21 mouse cellular contexts compared by ENCODE assay signal in genomic region chr1:53269901-53270300, GRCm38 (mm10). TPM values are rescaled to one million over a fixed set of nuclear protein-coding genes. Genes with fewer than 3 reads are reported as not detected.
"Had no signal": no experiment of that assay in that cellular context is flagged by ENCODE, and none has a peak within 500 bp of the region (broad histone marks: within the 10 kb centered on the region; RNA-seq: fewer than 3 reads in every experiment).

No protein-coding gene starts in this region.

- H3K4me1 ChIP-seq: limb, embryonic 15.5 days; midbrain, embryonic 10.5 days; neural tube, embryonic 12.5 days had no signal

- ATAC-seq: liver, embryonic 12.5 days had no signal

- H3K4me2 ChIP-seq: limb, embryonic 15.5 days; liver, embryonic 12.5 days; lung, embryonic 14.5 days; neural tube, embryonic 12.5 days had no signal

- H3K27me3 ChIP-seq: limb, embryonic 15.5 days; liver, embryonic 12.5 days; neural tube, embryonic 12.5 days had no signal

- H3K9ac ChIP-seq: limb, embryonic 15.5 days; liver, embryonic 12.5 days; lung, embryonic 14.5 days; neural tube, embryonic 12.5 days had no signal

- H3K9me3 ChIP-seq: limb, embryonic 15.5 days; midbrain, embryonic 10.5 days; neural tube, embryonic 12.5 days had no signal

- DNase-seq: kidney, postnatal 36 days; layer of hippocampus, adult 9-11 months; layer of hippocampus, postnatal 36 days; lung, embryonic 14.5 days; lung, postnatal 10 days; lung, postnatal 4 days; midbrain, embryonic 14.5 days; right cerebral cortex, postnatal 4 days; spleen, adult 18-20 months; thymus, adult 18-20 months; thymus, postnatal 36 days had no signal

- H3K4me3 ChIP-seq: limb, embryonic 15.5 days; liver, embryonic 12.5 days; midbrain, embryonic 10.5 days; neural tube, embryonic 12.5 days had no signal

- H3K27ac ChIP-seq: limb, embryonic 15.5 days; liver, embryonic 12.5 days; midbrain, embryonic 10.5 days; neural tube, embryonic 12.5 days had no signal

RNA-seq across cellular contexts. Expression of gene Gm28778, which starts 27.0 kb away (rescaled TPM):
- total RNA-seq: megakaryocyte, adult 5-6 weeks; monocyte, adult 5-6 weeks; neutrophil, adult 5-6 weeks had no signal
- polyA plus RNA-seq: limb, embryonic 11.5 days; limb, embryonic 15.5 days; liver, embryonic 12.5 days; liver, embryonic 16.5 days; lung, embryonic 14.5 days; midbrain, embryonic 10.5 days; midbrain, embryonic 14.5 days; neural tube, embryonic 12.5 days; stomach, embryonic 14.5 days had no signal
